Mouse (Mus musculus): Measurements from ENCODE around the gene Flywch2. TPM values are rescaled to one million over a fixed set of nuclear protein-coding genes. Genes with fewer than 3 reads are reported as not detected.

Flywch2 gene
- total and polyA plus RNA-seq, 3 experiments: 0.62 to 6.2 TPM; not detected in 1

GRCm38 (mm10) chr17:23760231-23760630, 25.6 kb downstream of the Flywch2 start:
- Histone ChIP-seq H3K27me3 (ENCODE audit: control insufficient read depth in 1 of 2, insufficient read depth in 2 of 2, low read length in 2 of 2) (no peaks in the 10 kb centered on the region), H3K9me3 (replicated peaks; ENCODE audit: insufficient read depth, low read length) (no peaks in the 10 kb centered on the region), H3K36me3 (ENCODE audit: control insufficient read depth in 1 of 2, insufficient read depth in 2 of 2, low read length in 2 of 2) (no peaks in the 10 kb centered on the region), H3K27ac (ENCODE audit: control insufficient read depth, low read depth, low read length) (no peak overlapping the region), H3K4me1 (ENCODE audit: control insufficient read depth in 1 of 2, insufficient read depth in 2 of 2, low read length in 2 of 2) (no peaks in the 10 kb centered on the region), H3K4me3 (ENCODE audit: control insufficient read depth in 1 of 2, insufficient read depth in 1 of 2, low read depth in 2 of 2, low read length in 2 of 2) (no peak overlapping the region), H3K9ac (ENCODE audit: control insufficient read depth, low read depth, low read length, poor library complexity, severe bottlenecking) (no peak overlapping the region), H3K79me2 (ENCODE audit: control insufficient read depth, insufficient read depth, low read length, poor library complexity) (no peaks in the 10 kb centered on the region)
- DNase-seq (ENCODE audit: low read depth, low spot score): no peak
- TF ChIP-seq POLR2AphosphoS2 (IDR thresholded peaks at IDR 0.05; ENCODE audit: low read length): no peak
- TF ChIP-seq UBTF (IDR thresholded peaks at IDR 0.05; ENCODE audit: borderline replicate concordance, insufficient read depth, low read depth, low read length): no peak
- TF ChIP-seq JUND (IDR thresholded peaks at IDR 0.05; ENCODE audit: low read depth, low read length): no peak
- TF ChIP-seq MYB (IDR thresholded peaks at IDR 0.05; ENCODE audit: low read depth, low read length): no peak
- no peak for TF ChIP-seq ZNF384 (IDR thresholded peaks at IDR 0.05; ENCODE audit: low read depth, low read length)
- no peak for TF ChIP-seq MAX (IDR thresholded peaks at IDR 0.05; ENCODE audit: low read length)
- TF ChIP-seq KAT2A (conservative IDR thresholded peaks at IDR 0.05; ENCODE audit: low read depth, low read length): no peak
- no peak for TF ChIP-seq ELF1 (IDR thresholded peaks at IDR 0.05; ENCODE audit: low read depth, low read length)

GRCm38 (mm10) chr17:23758801-23759200, 27.1 kb downstream of the Flywch2 start:
- no peak overlapping the region for H3K9ac ChIP-seq (ENCODE audit: control insufficient read depth, low read depth, low read length, poor library complexity, severe bottlenecking)
- H3K27me3 ChIP-seq (ENCODE audit: control insufficient read depth in 1 of 2, insufficient read depth in 2 of 2, low read length in 2 of 2): no peaks in the 10 kb centered on the region
- no peak overlapping the region for H3K27ac ChIP-seq (ENCODE audit: control insufficient read depth, low read depth, low read length)
- no peaks in the 10 kb centered on the region for H3K9me3 ChIP-seq (replicated peaks; ENCODE audit: insufficient read depth, low read length)
- DNase-seq (ENCODE audit: low read depth, low spot score): no peak
- no peak overlapping the region for H3K4me3 ChIP-seq (ENCODE audit: control insufficient read depth in 1 of 2, insufficient read depth in 1 of 2, low read depth in 2 of 2, low read length in 2 of 2)
- H3K79me2 ChIP-seq (ENCODE audit: control insufficient read depth, insufficient read depth, low read length, poor library complexity): no peaks in the 10 kb centered on the region
- no peak for TF ChIP-seq KAT2A (conservative IDR thresholded peaks at IDR 0.05; ENCODE audit: low read depth, low read length)
- no peak for TF ChIP-seq MAZ (IDR thresholded peaks at IDR 0.05; ENCODE audit: low read depth, low read length)
- TF ChIP-seq ZC3H11A (IDR thresholded peaks at IDR 0.05; ENCODE audit: low read depth, low read length): no peak
- TF ChIP-seq POLR2AphosphoS2 (IDR thresholded peaks at IDR 0.05; ENCODE audit: low read length): no peak
- TF ChIP-seq CHD2 (IDR thresholded peaks at IDR 0.05; ENCODE audit: low read length): no peak
- TF ChIP-seq E2F4 (IDR thresholded peaks at IDR 0.05; ENCODE audit: borderline replicate concordance, low read depth, low read length): no peak
- no peak for TF ChIP-seq USF1 (IDR thresholded peaks at IDR 0.05; ENCODE audit: low read depth, low read length)
- TF ChIP-seq RAD21 (IDR thresholded peaks at IDR 0.05; ENCODE audit: low read depth, low read length): no peak
- no peak for TF ChIP-seq ETS1 (IDR thresholded peaks at IDR 0.05; ENCODE audit: low read depth, low read length)
- no peak for TF ChIP-seq ZKSCAN1 (IDR thresholded peaks at IDR 0.05; ENCODE audit: low read depth, low read length)
- no peak for TF ChIP-seq SMC3 (IDR thresholded peaks at IDR 0.05; ENCODE audit: low read depth, low read length)
- H3K36me3 ChIP-seq (ENCODE audit: control insufficient read depth in 1 of 2, insufficient read depth in 2 of 2, low read length in 2 of 2): no peaks in the 10 kb centered on the region
- no peaks in the 10 kb centered on the region for H3K4me1 ChIP-seq (ENCODE audit: control insufficient read depth in 1 of 2, insufficient read depth in 2 of 2, low read length in 2 of 2)

All from MEL (cell line).